Mouse (Mus musculus) lung, embryonic 16.5 days (tissue): ENCODE results near the gene Thnsl1. TPM values are rescaled to one million over a fixed set of nuclear protein-coding genes. Genes with fewer than 3 reads are reported as not detected.

Experiments
- ATAC-seq: fragments of 200-750 bp; cut with Nextera tagmentation; 2 replicates; pipeline ENCODE4 v1.8.0; 2017; ENCODE audit warnings: low read depth, mild to moderate bottlenecking, moderate library complexity
- H3K27ac ChIP-seq: fragments of 300-500 bp; sonication (generic); 2 replicates; pipeline ENCODE4 v1.5.1; 2014; ENCODE audit warnings: mild to moderate bottlenecking, control low read depth, low read length
- H3K27me3 ChIP-seq: fragments of 300-500 bp; sonication (generic); 2 replicates; pipeline ENCODE4 v1.6.1; 2014; ENCODE audit warnings: low read depth, low read length, mixed read lengths; ENCODE audit not compliant: control insufficient read depth, insufficient read depth
- H3K36me3 ChIP-seq: fragments of 300-500 bp; sonication (generic); 2 replicates; pipeline ENCODE4 v1.6.1; 2014; ENCODE audit warnings: low read length; ENCODE audit not compliant: control insufficient read depth, insufficient read depth
- H3K4me1 ChIP-seq: fragments of 300-500 bp; sonication (generic); replicated peaks from 2 replicates; pipeline ENCODE4 v1.6.1; 2014; ENCODE audit warnings: low read length, mixed read lengths; ENCODE audit not compliant: control insufficient read depth, insufficient read depth
- H3K4me2 ChIP-seq: fragments of 300-500 bp; sonication (generic); 2 replicates; pipeline ENCODE4 v1.6.1; 2014; ENCODE audit warnings: low read depth, low read length, control low read depth
- H3K4me3 ChIP-seq: fragments of 300-500 bp; sonication (generic); 2 replicates; pipeline ENCODE4 v1.5.1; 2014; ENCODE audit warnings: mild to moderate bottlenecking, low read length, control low read depth
- H3K9ac ChIP-seq: fragments of 300-500 bp; sonication (generic); 2 replicates; pipeline ENCODE4 v1.6.1; 2014; ENCODE audit warnings: low read length, control low read depth
- H3K9me3 ChIP-seq: fragments of 300-500 bp; sonication (generic); 2 replicates; pipeline ENCODE4 v1.6.1; 2016; ENCODE audit warnings: low read length; ENCODE audit not compliant: control insufficient read depth
- WGBS: fragments of 180-500 bp; shearing (Covaris S2); extraction: QIAGEN DNeasy Blood & Tissue Kit; methylation state at CpG from one replicate; pipeline ENCODE4 v1.1.7; 2014; 5-methylcytosine and 5-hydroxymethylcytosine counted together
- polyA plus RNA-seq: library from polyadenylated mRNA; unstranded; fragments of >200 nt; fragmentation: Nextera tagmentation; extraction: Ambion mirVana; gene quantifications from 2 replicates; pipeline ENCODE4 v1.2.1, GENCODE M21; 2015

Gene Thnsl1
- polyA plus RNA-seq, 1 experiment from 2014 or later, result 6.9 TPM

DNA sequence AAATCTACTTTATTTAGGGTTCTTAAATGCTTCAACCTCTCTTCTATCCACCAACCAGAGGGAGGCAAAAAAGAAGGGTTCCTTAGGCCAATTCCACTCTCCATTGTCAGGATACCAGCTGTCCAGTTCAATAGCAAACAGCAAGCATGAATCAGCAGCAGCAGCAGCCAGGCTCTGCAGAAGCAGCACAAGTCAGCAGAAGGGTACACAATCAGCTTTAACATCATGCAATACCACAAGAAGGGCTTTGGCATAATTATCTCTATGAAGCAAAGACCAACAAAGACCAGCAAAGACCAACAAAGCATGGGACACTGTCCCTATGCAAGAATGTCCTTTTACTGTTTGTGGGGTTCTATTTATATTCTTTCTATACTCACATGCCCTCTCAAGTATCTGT, 48.8 kb downstream of the Thnsl1 start:
- Histone ChIP-seq H3K4me3 (no peak overlapping the region), H3K27ac (no peak overlapping the region), H3K4me2 (no peak overlapping the region), H3K27me3 (no peaks in the 10 kb centered on the region), H3K4me1 (peaks cover 2% of the 10 kb centered on the region; the same call in 1 of the 2 replicates), H3K36me3 (no peaks in the 10 kb centered on the region), H3K9ac (no peak overlapping the region), H3K9me3 (no peaks in the 10 kb centered on the region)
- no peak for ATAC-seq

GRCm38 (mm10) chr2:21258281-21258680, 52.8 kb downstream of the Thnsl1 start:
- H3K36me3 ChIP-seq, result no peaks in the 10 kb centered on the region
- H3K4me2 ChIP-seq, result no peak overlapping the region
- ATAC-seq, result no peak
- 75% methylated on average over 4 of the region's 4 CpGs for WGBS
- H3K27me3 ChIP-seq, result no peaks in the 10 kb centered on the region
- no peak overlapping the region for H3K4me3 ChIP-seq
- H3K4me1 ChIP-seq, result peaks cover 6% of the 10 kb centered on the region; the same call in 1 of the 2 replicates
- no peaks in the 10 kb centered on the region for H3K9me3 ChIP-seq
- no peak overlapping the region for H3K9ac ChIP-seq
- no peak overlapping the region for H3K27ac ChIP-seq

GRCm38 (mm10) chr2:21259081-21259480, 53.6 kb downstream of the Thnsl1 start:
- H3K9me3 ChIP-seq, result no peaks in the 10 kb centered on the region
- peak; percentile 58; the same call in 1 of the 2 replicates for ATAC-seq
- H3K4me1 ChIP-seq, result peaks cover 6% of the 10 kb centered on the region; the same call in 1 of the 2 replicates
- no peaks in the 10 kb centered on the region for H3K36me3 ChIP-seq
- WGBS, result 24% methylated on average over 5 of the region's 5 CpGs
- H3K4me2 ChIP-seq, result no peak overlapping the region
- H3K4me3 ChIP-seq, result no peak overlapping the region
- no peak overlapping the region for H3K9ac ChIP-seq
- no peak overlapping the region for H3K27ac ChIP-seq
- H3K27me3 ChIP-seq, result no peaks in the 10 kb centered on the region

DNA sequence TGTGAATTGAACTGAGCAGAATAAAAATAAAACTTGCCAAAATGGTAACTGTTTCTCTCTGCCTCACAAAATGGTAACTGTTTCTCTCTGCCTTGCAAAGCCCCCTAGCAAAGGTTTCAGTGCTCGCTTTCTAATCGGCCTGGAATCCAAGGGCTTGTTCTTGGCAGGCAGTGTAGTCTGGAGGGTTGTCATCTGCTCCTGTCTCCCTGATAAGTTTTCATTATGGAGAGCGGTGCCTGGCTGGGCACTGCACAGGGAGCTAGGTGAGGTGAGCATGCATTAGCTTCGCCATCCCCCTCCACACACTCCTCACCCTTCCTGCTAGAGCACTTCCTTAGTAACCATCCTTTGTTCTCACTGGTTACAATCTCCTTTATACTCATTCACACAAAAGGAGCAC, 54.5 kb downstream of the Thnsl1 start:
- Histone ChIP-seq H3K4me3 (no peak overlapping the region), H3K4me1 (peaks cover 6% of the 10 kb centered on the region; the same call in 1 of the 2 replicates), H3K27me3 (no peaks in the 10 kb centered on the region), H3K36me3 (no peaks in the 10 kb centered on the region), H3K4me2 (no peak overlapping the region), H3K9ac (no peak overlapping the region), H3K9me3 (no peaks in the 10 kb centered on the region), H3K27ac (no peak overlapping the region)
- peak; percentile 56; the same call in 1 of the 2 replicates for ATAC-seq
- 40% methylated on average over 4 of the region's 4 CpGs for WGBS

DNA sequence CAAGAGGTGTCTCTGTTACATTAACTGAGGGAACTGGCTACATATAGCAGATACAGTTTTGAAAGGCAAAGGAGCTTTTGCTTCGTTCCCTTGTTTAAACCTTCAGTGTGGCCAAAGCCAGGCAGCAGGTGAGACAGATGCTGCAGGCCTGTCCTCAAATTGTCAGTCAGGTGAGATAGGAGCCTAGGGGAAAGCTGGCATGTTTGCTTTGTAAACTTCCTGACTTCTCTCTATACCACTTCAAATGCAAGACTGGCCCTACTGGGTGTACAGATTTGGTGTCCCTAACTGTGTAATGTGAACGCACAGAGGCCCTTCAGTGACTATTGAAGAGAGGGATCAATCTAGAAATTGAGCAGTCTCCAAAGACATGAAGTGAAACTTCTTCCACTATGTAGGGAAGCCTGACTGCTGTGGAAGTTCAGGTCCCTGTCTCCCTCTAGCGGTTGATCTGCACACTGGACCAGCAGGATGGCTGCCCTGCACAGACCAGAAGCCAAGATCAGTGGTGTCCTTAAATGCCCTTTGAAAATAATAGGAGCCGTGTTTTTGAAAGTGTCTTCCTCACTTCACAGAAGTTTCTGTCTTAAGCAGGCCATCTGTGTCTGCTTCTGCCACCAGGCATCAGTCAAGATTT, 56.0 kb downstream of the Thnsl1 start:
- no peak overlapping the region for H3K4me3 ChIP-seq
- peaks cover 6% of the 10 kb centered on the region; the same call in 1 of the 2 replicates for H3K4me1 ChIP-seq
- H3K9me3 ChIP-seq, result no peaks in the 10 kb centered on the region
- no peaks in the 10 kb centered on the region for H3K27me3 ChIP-seq
- H3K4me2 ChIP-seq, result no peak overlapping the region
- H3K27ac ChIP-seq, result no peak overlapping the region
- H3K36me3 ChIP-seq, result no peaks in the 10 kb centered on the region
- ATAC-seq, result peak; percentile 90
- 10% methylated on average over 4 of the region's 4 CpGs for WGBS
- no peak overlapping the region for H3K9ac ChIP-seq

DNA sequence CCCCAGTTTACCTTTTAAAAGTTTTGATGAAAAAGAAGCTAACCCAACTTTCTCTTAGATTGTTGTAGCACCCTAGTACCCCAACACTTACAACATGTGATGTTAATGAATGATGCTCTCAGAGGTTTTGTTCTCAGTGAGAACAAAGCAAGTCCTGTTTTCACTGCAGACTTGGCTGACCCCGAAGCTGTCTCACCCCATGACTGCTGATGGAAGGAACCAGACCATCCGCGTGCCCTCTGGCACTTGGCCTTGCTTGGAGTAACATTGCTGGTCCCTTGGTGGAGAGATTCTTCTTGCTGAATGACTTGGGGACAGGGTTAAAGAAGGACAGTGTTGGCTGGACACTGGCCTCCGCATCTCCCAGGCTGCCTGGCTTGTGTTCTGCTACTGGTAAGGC, 58.5 kb downstream of the Thnsl1 start:
- WGBS, result 74% methylated on average over 4 of the region's 4 CpGs
- H3K4me1 ChIP-seq, result peaks cover 4% of the 10 kb centered on the region; the same call in 1 of the 2 replicates
- H3K36me3 ChIP-seq, result no peaks in the 10 kb centered on the region
- no peak overlapping the region for H3K4me2 ChIP-seq
- no peaks in the 10 kb centered on the region for H3K27me3 ChIP-seq
- no peaks in the 10 kb centered on the region for H3K9me3 ChIP-seq
- no peak overlapping the region for H3K4me3 ChIP-seq
- no peak for ATAC-seq
- no peak overlapping the region for H3K9ac ChIP-seq
- H3K27ac ChIP-seq, result no peak overlapping the region

Other genes with a start within 250 kb of the Thnsl1 start
- gene Arhgap21, start 236.8 kb upstream of the Thnsl1 start, polyA plus RNA-seq, result 10.5 and 11.1 TPM in 2 replicates
- 6.2 and 6.3 TPM in 2 replicates for gene Enkur, start 359 bp upstream of the Thnsl1 start, polyA plus RNA-seq
- not detected in 2 replicates for gene Gpr158, start 161.8 kb downstream of the Thnsl1 start, polyA plus RNA-seq